14 mouse cellular contexts compared by ENCODE assay signal in the genomic region with DNA sequence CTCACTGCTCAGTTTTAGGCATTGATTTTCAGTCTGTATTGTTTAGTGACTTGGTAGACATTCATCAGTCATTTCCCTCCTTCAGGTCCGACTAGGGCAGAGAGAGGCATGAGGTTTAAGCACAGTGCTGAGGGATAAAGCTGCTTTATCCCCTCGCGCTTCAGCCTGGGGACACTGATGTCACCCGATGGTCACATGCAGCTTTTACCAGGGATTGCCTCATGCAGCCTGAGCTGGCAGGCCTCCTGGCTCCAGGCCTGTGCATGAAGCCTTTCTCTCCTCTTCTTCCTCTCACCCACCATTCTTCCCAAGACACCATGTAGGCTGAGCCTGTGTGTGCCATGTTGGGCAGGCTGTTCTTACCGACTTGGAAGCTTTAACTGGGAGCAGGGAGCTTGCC.
A peak's percentile ranks its signal among the peaks of the same experiment; 100 is the strongest.
DNase-seq lines count a peak whose midpoint lies in the region; ATAC-seq and TF ChIP-seq lines count a peak whose summit lies in the region.
"Had no signal": no experiment of that assay in that cellular context is flagged by ENCODE, and none has a peak within 500 bp of the region (broad histone marks: within the 10 kb centered on the region; RNA-seq: fewer than 3 reads in every experiment).

No protein-coding gene starts in this region.

- H3K36me3 ChIP-seq in liver, adult 2 months (ENCODE audit: control insufficient read depth, insufficient read depth, low read length) = no peaks in the 10 kb centered on the region
- H3K36me3 ChIP-seq in liver, embryonic 11.5 days (ENCODE audit: control insufficient read depth, insufficient read depth, low read length) = no peaks in the 10 kb centered on the region
- H3K36me3 ChIP-seq: forebrain, embryonic 15.5 days; limb, embryonic 13.5 days had no signal

- TF ChIP-seq POLR2A in liver, adult 2 months (IDR thresholded peaks at IDR 0.05; ENCODE audit: extremely low read depth, insufficient read depth, low read length) = no peak

- no peak for ATAC-seq in liver, embryonic 11.5 days (replicated peaks; ENCODE audit: low FRiP score)
- ATAC-seq: forebrain, embryonic 15.5 days; intestine, postnatal 0 days had no signal

- no peaks in the 10 kb centered on the region for H3K27me3 ChIP-seq in liver, adult 2 months (ENCODE audit: control insufficient read depth, insufficient read depth, low read length)
- H3K27me3 ChIP-seq in liver, embryonic 11.5 days (replicated peaks; ENCODE audit: control insufficient read depth, insufficient read depth, low read length) = no peaks in the 10 kb centered on the region
- H3K27me3 ChIP-seq: forebrain, embryonic 15.5 days; limb, embryonic 13.5 days had no signal

- 36% methylated on average over 5 of the region's 5 CpGs for WGBS in liver, adult 2 months
- WGBS in liver, embryonic 11.5 days = 73% methylated on average over 5 of the region's 5 CpGs

- H3K4me3 ChIP-seq in liver, adult 2 months (ENCODE audit: insufficient read depth, low read depth, low read length) = no peak overlapping the region
- H3K4me3 ChIP-seq in liver, embryonic 11.5 days (ENCODE audit: low read depth, low read length) = no peak overlapping the region
- H3K4me3 ChIP-seq in brown adipose tissue, adult 24 weeks (ENCODE audit: insufficient read depth, low read depth, low read length) = no peak overlapping the region
- H3K4me3 ChIP-seq: forebrain, embryonic 15.5 days; limb, embryonic 13.5 days had no signal

- no peaks in the 10 kb centered on the region for H3K9me3 ChIP-seq in liver, embryonic 11.5 days (ENCODE audit: control insufficient read depth, low read length)
- H3K9me3 ChIP-seq: forebrain, embryonic 15.5 days; limb, embryonic 13.5 days had no signal

- no peak overlapping the region for H3K4me2 ChIP-seq in liver, embryonic 11.5 days
- H3K4me2 ChIP-seq: forebrain, embryonic 15.5 days; limb, embryonic 13.5 days had no signal

- peaks cover 46% of the 10 kb centered on the region for H3K79me2 ChIP-seq in liver, adult 2 months (ENCODE audit: control insufficient read depth, insufficient read depth, low read length)

- peaks cover 21% of the 10 kb centered on the region for H3K4me1 ChIP-seq in liver, adult 2 months (ENCODE audit: control insufficient read depth, insufficient read depth, low read length)
- peaks cover 36% of the 10 kb centered on the region for H3K4me1 ChIP-seq in liver, embryonic 11.5 days (replicated peaks; ENCODE audit: control insufficient read depth, insufficient read depth, low read length)
- peaks cover 52% of the 10 kb centered on the region for H3K4me1 ChIP-seq in brown adipose tissue, adult 24 weeks (ENCODE audit: control insufficient read depth, insufficient read depth, insufficient read length, low read length)

- no peak overlapping the region for H3K9ac ChIP-seq in liver, adult 2 months (ENCODE audit: low read depth, low read length)
- H3K9ac ChIP-seq in liver, embryonic 11.5 days (ENCODE audit: low read depth, low read length) = no peak overlapping the region
- H3K9ac ChIP-seq: forebrain, embryonic 15.5 days; limb, embryonic 13.5 days had no signal

- no peak overlapping the region for H3K27ac ChIP-seq in liver, adult 2 months (replicated peaks; ENCODE audit: insufficient read depth, low read depth, low read length)
- no peak overlapping the region for H3K27ac ChIP-seq in liver, embryonic 11.5 days (ENCODE audit: low read depth, low read length)
- peak overlapping the region; percentile 82 for H3K27ac ChIP-seq in brown adipose tissue, adult 24 weeks (replicated peaks; ENCODE audit: low read depth, low read length)
- H3K27ac ChIP-seq: forebrain, embryonic 15.5 days; limb, embryonic 13.5 days had no signal

- peak; percentile 71 for DNase-seq in adrenal gland, adult 2 months
- DNase-seq in adrenal gland, postnatal 4 days (ENCODE audit: low spot score in 2 of 2) = no peak
- peak; percentile 61 for DNase-seq in liver, adult 2 months (ENCODE audit: extremely low read depth, low read depth, low spot score)
- DNase-seq in liver, embryonic 11.5 days (ENCODE audit: low spot score) = no peak
- peak; percentile 71 for DNase-seq in retina, adult 2 months (ENCODE audit: low read depth, low spot score)
- DNase-seq in left cerebral cortex, adult 11 months (ENCODE audit: low spot score) = no peak
- DNase-seq in B cell, adult 2 months = no peak
- DNase-seq: heart, postnatal 10 days; kidney, postnatal 14 days; lung, postnatal 14 days had no signal

- no peak for TF ChIP-seq CTCF in liver, adult 2 months (IDR thresholded peaks at IDR 0.05; ENCODE audit: low read depth, low read length)

Comparison
In these comparisons a context has a peak if more than half of its experiments do, and no peak if none do; other contexts are left out.
1. DNase-seq: peak in adrenal gland, adult 2 months (single experiment), liver, adult 2 months (single experiment) and retina, adult 2 months (single experiment); none in adrenal gland, postnatal 4 days (0 of 2), liver, embryonic 11.5 days (single experiment), left cerebral cortex, adult 11 months (single experiment) and B cell, adult 2 months (0 of 2).